Mouse (Mus musculus) lung, adult 2 months (tissue): ENCODE measurements around the gene Spns2.

Source experiments
- CTCF ChIP-seq: fragments of 200-500 bp; IDR thresholded peaks from 2 replicates; pipeline ENCODE4 v1.5.1; 2011; ENCODE audit warnings: mild to moderate bottlenecking, low read length, control low read depth; ENCODE audit not compliant: insufficient read depth
- POLR2A ChIP-seq: fragments of 200-500 bp; IDR thresholded peaks from 2 replicates; pipeline ENCODE4 v1.6.1; 2011; ENCODE audit warnings: low read depth, mild to moderate bottlenecking, control low read depth, low read length, borderline replicate concordance; ENCODE audit errors: extremely low read depth

- TF ChIP-seq CTCF (no peak), POLR2A (no peak)
Observed at GRCm38 (mm10) chr11:72514967-72515366, 25.3 kb upstream of the Spns2 start.
